Mouse (Mus musculus) heart, postnatal 0 days (tissue): ENCODE measurements around the gene Gm10320.

ENCODE experiments used
- CTCF ChIP-seq: IDR thresholded peaks from 2 replicates; pipeline ENCODE4 v1.5.1; 2016; ENCODE audit warnings: antibody characterized with exemption, control low read depth, low read depth
- EP300 ChIP-seq: IDR thresholded peaks from 2 replicates; pipeline ENCODE4 v1.6.1; 2016; ENCODE audit warnings: antibody characterized with exemption, low read depth

DNA sequence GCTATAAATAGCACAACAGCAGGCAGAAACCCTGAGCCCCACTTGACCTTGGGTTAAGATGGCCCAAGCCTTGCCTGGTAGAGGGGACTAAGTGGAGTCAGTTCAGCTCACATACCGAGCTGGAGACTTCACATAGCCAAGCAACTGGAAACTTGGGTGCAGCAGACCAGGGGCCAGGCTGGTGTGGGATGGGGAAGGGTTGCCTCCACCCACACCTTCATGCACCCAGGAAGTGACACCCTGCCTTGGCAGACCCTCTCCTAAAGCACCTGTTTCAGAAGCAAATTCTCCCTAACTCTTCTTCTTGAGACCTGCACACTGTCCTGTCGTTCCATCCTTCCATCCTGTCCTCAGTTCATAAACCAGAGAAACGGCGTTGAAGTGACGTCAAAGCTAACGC, 5.1 kb downstream of the Gm10320 start:
- no peak for TF ChIP-seq CTCF
- no peak for TF ChIP-seq EP300
